Mouse (Mus musculus) c-Kit-positive CD71-positive TER-119-negative erythroid progenitor cells, embryonic 14.5 days (primary cell): ENCODE results near the gene Mgat5.

Source experiments
- DNase-seq: peaks from one replicate; pipeline ENCODE4 v3.0.0-alpha.2; 2013; ENCODE audit warnings: low read depth

Gene Mgat5

GRCm38 (mm10) chr1:127434829-127435228 is 230.0 kb downstream of the Mgat5 start:
- no peak for DNase-seq

- no peak for DNase-seq
Observed at GRCm38 (mm10) chr1:127437091-127437490, 232.3 kb downstream of the Mgat5 start.

GRCm38 (mm10) chr1:127439452-127439891 is 234.7 kb downstream of the Mgat5 start:
- no peak for DNase-seq

GRCm38 (mm10) chr1:127441007-127441406 is 236.2 kb downstream of the Mgat5 start:
- no peak for DNase-seq

- no peak for DNase-seq
Observed at GRCm38 (mm10) chr1:127441736-127442135, 236.9 kb downstream of the Mgat5 start.

GRCm38 (mm10) chr1:127442880-127443877 is 238.4 kb downstream of the Mgat5 start:
- no peak for DNase-seq

GRCm38 (mm10) chr1:127444836-127445485 is 240.1 kb downstream of the Mgat5 start:
- DNase-seq: no peak

- no peak for DNase-seq
Observed at GRCm38 (mm10) chr1:127453397-127453796, 248.6 kb downstream of the Mgat5 start.

GRCm38 (mm10) chr1:127459015-127459451 is 254.2 kb downstream of the Mgat5 start:
- DNase-seq: peak; percentile 16

GRCm38 (mm10) chr1:127459576-127459975 is 254.8 kb downstream of the Mgat5 start:
- no peak for DNase-seq

GRCm38 (mm10) chr1:127461017-127461416 is 256.2 kb downstream of the Mgat5 start:
- no peak for DNase-seq

- DNase-seq: no peak
Observed at GRCm38 (mm10) chr1:127464041-127464440, 259.2 kb downstream of the Mgat5 start.

GRCm38 (mm10) chr1:127465292-127465691 is 260.5 kb downstream of the Mgat5 start:
- DNase-seq: no peak

- DNase-seq: no peak
Observed at GRCm38 (mm10) chr1:127467238-127467637, 262.4 kb downstream of the Mgat5 start.

GRCm38 (mm10) chr1:127470175-127470574 is 265.4 kb downstream of the Mgat5 start:
- no peak for DNase-seq

GRCm38 (mm10) chr1:127475756-127476155 is 270.9 kb downstream of the Mgat5 start:
- no peak for DNase-seq

GRCm38 (mm10) chr1:127482911-127483310 is 278.1 kb downstream of the Mgat5 start:
- no peak for DNase-seq

GRCm38 (mm10) chr1:127484188-127484587 is 279.4 kb downstream of the Mgat5 start:
- DNase-seq: no peak

- peak; percentile 31 for DNase-seq
Observed at GRCm38 (mm10) chr1:127484826-127485225, 280.0 kb downstream of the Mgat5 start.

GRCm38 (mm10) chr1:127487161-127487560 is 282.3 kb downstream of the Mgat5 start:
- DNase-seq: peak; percentile 5

- DNase-seq: peak; percentile 22
Observed at GRCm38 (mm10) chr1:127496737-127497543, 292.1 kb downstream of the Mgat5 start.

GRCm38 (mm10) chr1:127498746-127499145 is 293.9 kb downstream of the Mgat5 start:
- no peak for DNase-seq
